In the genomic region with DNA sequence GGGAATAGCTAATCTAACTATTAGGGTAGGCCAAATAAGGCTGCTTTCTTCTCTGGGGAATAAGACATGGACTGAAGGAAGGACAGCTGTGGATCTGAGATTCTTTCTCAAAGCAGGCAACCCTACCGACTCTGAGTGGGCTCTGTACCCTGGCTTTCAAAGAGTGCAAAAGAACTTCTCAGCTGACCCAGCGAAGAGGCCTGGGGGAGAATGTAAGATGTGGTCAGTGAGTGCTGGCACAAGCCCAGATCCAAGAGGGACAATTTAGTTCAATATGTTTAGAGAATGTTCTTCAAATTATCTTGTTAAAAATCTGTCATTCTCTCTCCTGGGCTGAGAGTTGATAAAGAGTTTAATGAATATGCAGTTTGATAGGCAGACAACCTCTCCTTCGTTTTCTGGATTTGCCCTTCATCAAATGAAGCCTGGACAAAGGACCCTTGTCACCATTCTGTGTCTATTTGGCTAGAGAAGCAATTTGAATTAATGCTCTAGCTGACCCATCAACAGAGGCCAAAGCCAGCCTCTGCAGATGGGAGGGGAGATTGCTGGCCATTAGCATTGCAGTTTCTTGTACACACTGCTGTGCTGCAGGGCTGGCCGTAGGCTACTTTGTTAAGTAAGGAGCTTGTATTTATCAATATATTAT, we compare ENCODE assay signal across 13 mouse cellular contexts.
A peak's percentile ranks its signal among the peaks of the same experiment; 100 is the strongest.
DNase-seq lines count a peak whose midpoint lies in the region; ATAC-seq and TF ChIP-seq lines count a peak whose summit lies in the region.
"Had no signal": no experiment of that assay in that cellular context is flagged by ENCODE, and none has a peak within 500 bp of the region (broad histone marks: within the 10 kb centered on the region; RNA-seq: fewer than 3 reads in every experiment).

No protein-coding gene starts in this region.

- TF ChIP-seq CTCF in intestine, postnatal 0 days (IDR thresholded peaks at IDR 0.05; ENCODE audit: low read depth), result no peak

- no peaks in the 10 kb centered on the region for H3K9me3 ChIP-seq in hindbrain, embryonic 14.5 days (ENCODE audit: control insufficient read depth, low read length)
- no peaks in the 10 kb centered on the region for H3K9me3 ChIP-seq in intestine, postnatal 0 days (ENCODE audit: control insufficient read depth)
- H3K9me3 ChIP-seq: liver, embryonic 12.5 days; neural tube, embryonic 12.5 days had no signal

- peak; percentile 68; the same call in 1 of the 2 replicates for ATAC-seq in hindbrain, embryonic 14.5 days (ENCODE audit: low FRiP score)
- no peak for ATAC-seq in erythroid progenitor cell, adult 5-6 weeks (replicated peaks; ENCODE audit: low FRiP score, poor library complexity, severe bottlenecking)
- no peak for ATAC-seq in intestine, postnatal 0 days
- ATAC-seq: liver, embryonic 12.5 days had no signal

- H3K36me3 ChIP-seq in hindbrain, embryonic 14.5 days (replicated peaks; ENCODE audit: control insufficient read depth, insufficient read depth), result no peaks in the 10 kb centered on the region
- no peaks in the 10 kb centered on the region for H3K36me3 ChIP-seq in intestine, postnatal 0 days (ENCODE audit: control insufficient read depth, insufficient read depth)
- H3K36me3 ChIP-seq: liver, embryonic 12.5 days; neural tube, embryonic 12.5 days had no signal

- no peak overlapping the region for H3K4me2 ChIP-seq in hindbrain, embryonic 14.5 days (replicated peaks)
- H3K4me2 ChIP-seq in intestine, postnatal 0 days (replicated peaks; ENCODE audit: low read depth), result no peak overlapping the region
- H3K4me2 ChIP-seq: liver, embryonic 12.5 days; neural tube, embryonic 12.5 days had no signal

- H3K27ac ChIP-seq in hindbrain, embryonic 14.5 days, result no peak overlapping the region
- H3K27ac ChIP-seq in intestine, postnatal 0 days (ENCODE audit: low read depth, low read length), result no peak overlapping the region
- H3K27ac ChIP-seq: liver, embryonic 12.5 days; neural tube, embryonic 12.5 days had no signal

- H3K4me1 ChIP-seq in hindbrain, embryonic 14.5 days (replicated peaks; ENCODE audit: control insufficient read depth, insufficient read depth, low read length), result no peaks in the 10 kb centered on the region; the same call in 1 of the 2 replicates
- H3K4me1 ChIP-seq in intestine, postnatal 0 days (replicated peaks; ENCODE audit: control insufficient read depth, insufficient read depth, low read length), result no peaks in the 10 kb centered on the region
- H3K4me1 ChIP-seq: liver, embryonic 12.5 days; neural tube, embryonic 12.5 days had no signal

- no peak overlapping the region for H3K9ac ChIP-seq in hindbrain, embryonic 14.5 days
- no peak overlapping the region for H3K9ac ChIP-seq in intestine, postnatal 0 days (ENCODE audit: low read depth, low read length)
- H3K9ac ChIP-seq: liver, embryonic 12.5 days; neural tube, embryonic 12.5 days had no signal

- 52% methylated on average over 4 of the region's 4 CpGs for WGBS in hindbrain, embryonic 14.5 days
- 68% methylated on average over 4 of the region's 4 CpGs for WGBS in intestine, postnatal 0 days

- intact Hi-C loops in left cerebral cortex, postnatal 14 days (cut with DNase I), result no loop called here

- H3K27me3 ChIP-seq in hindbrain, embryonic 14.5 days (ENCODE audit: control insufficient read depth, insufficient read depth, low read length), result no peaks in the 10 kb centered on the region
- no peaks in the 10 kb centered on the region for H3K27me3 ChIP-seq in intestine, postnatal 0 days (replicated peaks; ENCODE audit: control insufficient read depth, insufficient read depth, low read length)
- H3K27me3 ChIP-seq: liver, embryonic 12.5 days; neural tube, embryonic 12.5 days had no signal

- no peak overlapping the region for H3K4me3 ChIP-seq in hindbrain, embryonic 14.5 days (replicated peaks; ENCODE audit: low read length)
- H3K4me3 ChIP-seq in intestine, postnatal 0 days (ENCODE audit: low read depth, low read length), result no peak overlapping the region
- H3K4me3 ChIP-seq: liver, embryonic 12.5 days; neural tube, embryonic 12.5 days had no signal

- peak; percentile 33 for DNase-seq in brain, adult 2 months (ENCODE audit: low read depth, low spot score)
- peak; percentile 28 for DNase-seq in brain, embryonic 18.5 days (ENCODE audit: low read depth, low spot score)
- DNase-seq in hindbrain, embryonic 14.5 days (ENCODE audit: low spot score), result no peak
- peak; percentile 56 to 60 for DNase-seq in left cerebral cortex, postnatal 14 days (ENCODE audit: low spot score in 2 of 2)
- no peak for DNase-seq in lung, postnatal 36 days
- DNase-seq: adrenal gland, postnatal 25 days; embryo, embryonic 11 days; gastrocnemius, postnatal 10 days; lung, postnatal 4 days had no signal

Comparison
In these comparisons a context has a peak if more than half of its experiments do, and no peak if none do; other contexts are left out.
1. DNase-seq: peak in brain, adult 2 months (single experiment), brain, embryonic 18.5 days (single experiment) and left cerebral cortex, postnatal 14 days (2 of 2); none in hindbrain, embryonic 14.5 days (single experiment) and lung, postnatal 36 days (single experiment).